Mouse (Mus musculus): Measurements from ENCODE around the gene Dyrk2. TPM values are rescaled to one million over a fixed set of nuclear protein-coding genes. Genes with fewer than 3 reads are reported as not detected.

Dyrk2 gene
- 14.5 and 15.9 TPM in 2 replicates for polyA plus RNA-seq (2012; rRNA removed)

DNA sequence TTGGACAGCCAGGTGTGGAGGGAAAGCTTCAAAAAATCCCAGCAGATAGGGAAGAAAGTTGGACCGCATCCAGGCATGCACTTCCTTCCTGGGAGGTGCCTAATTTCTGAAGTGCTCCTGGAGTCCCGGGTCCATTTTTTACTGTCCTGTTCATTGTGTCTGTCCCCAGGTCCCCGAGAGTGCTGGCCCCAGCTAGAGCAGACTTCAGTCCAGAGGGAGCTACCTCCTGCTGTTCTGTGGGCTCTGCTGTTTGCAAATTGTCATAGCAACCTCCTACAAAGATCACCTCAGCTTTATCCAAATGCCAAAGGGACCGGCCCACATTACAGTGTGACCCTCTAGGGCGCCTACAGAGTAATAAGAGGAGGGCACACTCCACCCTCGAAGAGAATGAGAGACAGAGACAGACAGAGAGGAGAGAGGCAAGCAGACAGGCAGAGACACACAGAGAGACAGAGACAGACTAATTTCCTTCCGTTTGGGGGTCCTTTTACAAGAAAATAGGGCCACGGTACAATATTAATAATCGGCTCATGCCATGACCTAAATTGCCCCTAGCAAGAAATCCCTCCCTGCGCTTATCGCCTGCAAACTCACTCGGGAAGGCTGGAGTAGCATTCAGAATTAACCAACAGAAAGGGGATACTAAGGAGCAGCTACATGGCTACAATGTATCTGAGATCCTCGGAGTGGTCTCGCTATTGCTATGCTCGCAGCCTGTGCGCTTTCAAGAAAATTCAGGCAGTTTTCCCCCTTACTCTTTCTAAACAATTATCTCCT, at the start of gene Dyrk2:
Dyrk2 (minus strand) TSS at position 9 of the 780 bp plus-strand sequence.

